In the genomic region with DNA sequence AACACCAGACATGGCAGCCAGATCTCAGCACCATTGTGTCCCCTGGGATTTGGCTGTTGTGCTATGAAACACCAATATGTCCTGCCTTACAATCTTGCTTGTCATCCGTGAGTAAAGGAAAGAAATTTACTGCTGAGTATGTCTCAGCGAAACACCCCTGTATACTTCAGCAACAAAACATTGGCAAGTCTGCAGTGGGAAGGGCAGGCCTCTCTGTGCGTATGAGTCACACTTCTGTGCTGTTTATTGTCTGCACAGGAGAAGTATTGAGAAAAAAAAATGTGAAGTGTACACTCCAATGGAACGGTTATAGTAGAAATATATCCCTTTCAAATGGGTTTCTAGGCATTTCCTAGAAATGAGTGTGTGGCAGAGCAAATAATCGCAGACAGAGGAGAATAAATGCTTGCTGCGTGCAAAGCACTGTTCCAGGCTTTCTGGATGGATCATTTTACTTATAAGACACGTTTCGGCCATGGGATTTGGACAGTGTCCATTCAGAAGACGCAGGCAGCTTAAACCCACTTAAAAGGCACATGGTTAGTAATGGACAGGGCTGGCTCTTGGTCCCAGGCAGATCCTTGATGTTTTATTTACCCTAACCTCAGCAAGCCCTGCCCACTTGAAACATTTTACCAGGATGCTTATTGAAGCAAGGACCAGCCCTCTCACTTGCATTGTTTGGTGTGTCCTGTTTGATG, we compare ENCODE assay signal across 12 mouse cellular contexts.
DNase-seq lines count a peak whose midpoint lies in the region; ATAC-seq and TF ChIP-seq lines count a peak whose summit lies in the region.
"Had no signal": no experiment of that assay in that cellular context is flagged by ENCODE, and none has a peak within 500 bp of the region (broad histone marks: within the 10 kb centered on the region; RNA-seq: fewer than 3 reads in every experiment).

No protein-coding gene starts in this region.

- DNase-seq in heart, adult 11 months = peak; percentile 70
- DNase-seq in heart, adult 18-20 months = no peak
- peak; percentile 31 for DNase-seq in lung, postnatal 0 days (ENCODE audit: low spot score)
- DNase-seq in lung, postnatal 4 days = no peak
- peak; percentile 63 for DNase-seq in embryonic facial prominence, embryonic 14.5 days (ENCODE audit: low spot score)
- no peak for DNase-seq in left cerebral cortex, postnatal 14 days (ENCODE audit: low spot score in 2 of 2)
- DNase-seq in kidney, adult 18-20 months = no peak
- DNase-seq: kidney, postnatal 10 days; lung, postnatal 10 days had no signal

- no peak for TF ChIP-seq CTCF in lung, postnatal 0 days (IDR thresholded peaks at IDR 0.05)

- H3K36me3 ChIP-seq in lung, postnatal 0 days (ENCODE audit: insufficient read depth, low read length) = no peaks in the 10 kb centered on the region
- no peaks in the 10 kb centered on the region for H3K36me3 ChIP-seq in embryonic facial prominence, embryonic 14.5 days (ENCODE audit: control insufficient read depth, insufficient read depth, low read length)
- H3K36me3 ChIP-seq in neural tube, embryonic 14.5 days (ENCODE audit: control insufficient read depth, insufficient read depth, low read length) = no peaks in the 10 kb centered on the region

- 0 out of 2 replicates have a peak, but pooled peaks cover 4% of the 10 kb centered on the region for H3K4me1 ChIP-seq in lung, postnatal 0 days (ENCODE audit: insufficient read depth, low read depth, low read length)
- H3K4me1 ChIP-seq in embryonic facial prominence, embryonic 14.5 days (ENCODE audit: control insufficient read depth, insufficient read depth, low read length) = peaks cover 36% of the 10 kb centered on the region
- peaks cover 4% of the 10 kb centered on the region; the same call in 1 of the 2 replicates for H3K4me1 ChIP-seq in neural tube, embryonic 14.5 days (ENCODE audit: control insufficient read depth, insufficient read depth, low read length)

- no peaks in the 10 kb centered on the region for H3K9me3 ChIP-seq in lung, postnatal 0 days (ENCODE audit: low read length)
- no peaks in the 10 kb centered on the region for H3K9me3 ChIP-seq in embryonic facial prominence, embryonic 14.5 days (ENCODE audit: control insufficient read depth, low read length)
- H3K9me3 ChIP-seq in neural tube, embryonic 14.5 days (ENCODE audit: control insufficient read depth, low read length) = no peaks in the 10 kb centered on the region
- H3K9me3 ChIP-seq: heart, embryonic 10.5 days had no signal

- 42% methylated on average over 9 of the region's 9 CpGs for WGBS in lung, postnatal 0 days
- WGBS in embryonic facial prominence, embryonic 14.5 days = 46% methylated on average over 9 of the region's 9 CpGs
- 77% methylated on average over 9 of the region's 9 CpGs for WGBS in neural tube, embryonic 14.5 days

- H3K4me2 ChIP-seq in lung, postnatal 0 days (replicated peaks; ENCODE audit: low read depth, low read length) = no peak overlapping the region
- no peak overlapping the region for H3K4me2 ChIP-seq in embryonic facial prominence, embryonic 14.5 days (ENCODE audit: low read depth, low read length)
- H3K4me2 ChIP-seq in neural tube, embryonic 14.5 days (ENCODE audit: low read depth, low read length) = peak overlapping the region; percentile 54; the same call in 1 of the 2 replicates

- no peaks in the 10 kb centered on the region for H3K27me3 ChIP-seq in lung, postnatal 0 days (replicated peaks; ENCODE audit: insufficient read depth, low read length)
- H3K27me3 ChIP-seq in embryonic facial prominence, embryonic 14.5 days (replicated peaks; ENCODE audit: control insufficient read depth, insufficient read depth, low read length) = no peaks in the 10 kb centered on the region
- no peaks in the 10 kb centered on the region for H3K27me3 ChIP-seq in neural tube, embryonic 14.5 days (ENCODE audit: control insufficient read depth, insufficient read depth, low read length)

- intact Hi-C loops in left cerebral cortex, postnatal 14 days (cut with DNase I) = no loop called here

- H3K4me3 ChIP-seq in lung, postnatal 0 days (ENCODE audit: low read depth, low read length) = no peak overlapping the region
- no peak overlapping the region for H3K4me3 ChIP-seq in embryonic facial prominence, embryonic 14.5 days (ENCODE audit: low read depth, low read length)
- no peak overlapping the region for H3K4me3 ChIP-seq in neural tube, embryonic 14.5 days (ENCODE audit: low read depth, low read length)
- H3K4me3 ChIP-seq: erythroblast, embryonic 14.5 days had no signal

- no peak overlapping the region for H3K9ac ChIP-seq in lung, postnatal 0 days (replicated peaks; ENCODE audit: low read depth)
- no peak overlapping the region for H3K9ac ChIP-seq in embryonic facial prominence, embryonic 14.5 days (ENCODE audit: low read depth, low read length)
- no peak overlapping the region; the same call in 1 of the 2 replicates for H3K9ac ChIP-seq in neural tube, embryonic 14.5 days (replicated peaks; ENCODE audit: low read depth, low read length)

- no peak for TF ChIP-seq EP300 in lung, postnatal 0 days (IDR thresholded peaks at IDR 0.05)

- H3K27ac ChIP-seq in lung, postnatal 0 days (ENCODE audit: low read length) = no peak overlapping the region
- no peak overlapping the region for H3K27ac ChIP-seq in embryonic facial prominence, embryonic 14.5 days (replicated peaks; ENCODE audit: low read depth, low read length)
- H3K27ac ChIP-seq in neural tube, embryonic 14.5 days (ENCODE audit: low read depth, low read length) = peak overlapping the region; percentile 50

- ATAC-seq in lung, postnatal 0 days = peak; percentile 54; the same call in 1 of the 2 replicates
- ATAC-seq in embryonic facial prominence, embryonic 14.5 days (ENCODE audit: low read depth) = no peak
- no peak for ATAC-seq in neural tube, embryonic 14.5 days (ENCODE audit: low read depth)

Comparison
In these comparisons a context has a peak if more than half of its experiments do, and no peak if none do; other contexts are left out.
1. DNase-seq: peak in heart, adult 11 months (single experiment), lung, postnatal 0 days (single experiment) and embryonic facial prominence, embryonic 14.5 days (single experiment); none in heart, adult 18-20 months (0 of 2), lung, postnatal 4 days (0 of 2), left cerebral cortex, postnatal 14 days (0 of 2) and kidney, adult 18-20 months (single experiment).